Mouse (Mus musculus): ENCODE measurements around the gene Cyb5rl.

GRCm38 (mm10) chr4:107039270-107039669 lies 27.5 kb upstream of the Cyb5rl start:
- TF ChIP-seq POLR2A (IDR thresholded peaks at IDR 0.05; ENCODE audit: borderline replicate concordance, low read depth, low read length) (no peak), CTCF (IDR thresholded peaks at IDR 0.05; ENCODE audit: low read depth, low read length) (no peak)
